Mouse (Mus musculus) heart, postnatal 0 days (tissue): ENCODE data around the gene Otulin.

Experiments
- CTCF ChIP-seq: IDR thresholded peaks from 2 replicates; pipeline ENCODE4 v1.5.1; 2016; ENCODE audit warnings: antibody characterized with exemption, control low read depth, low read depth
- EP300 ChIP-seq: IDR thresholded peaks from 2 replicates; pipeline ENCODE4 v1.6.1; 2016; ENCODE audit warnings: antibody characterized with exemption, low read depth

DNA sequence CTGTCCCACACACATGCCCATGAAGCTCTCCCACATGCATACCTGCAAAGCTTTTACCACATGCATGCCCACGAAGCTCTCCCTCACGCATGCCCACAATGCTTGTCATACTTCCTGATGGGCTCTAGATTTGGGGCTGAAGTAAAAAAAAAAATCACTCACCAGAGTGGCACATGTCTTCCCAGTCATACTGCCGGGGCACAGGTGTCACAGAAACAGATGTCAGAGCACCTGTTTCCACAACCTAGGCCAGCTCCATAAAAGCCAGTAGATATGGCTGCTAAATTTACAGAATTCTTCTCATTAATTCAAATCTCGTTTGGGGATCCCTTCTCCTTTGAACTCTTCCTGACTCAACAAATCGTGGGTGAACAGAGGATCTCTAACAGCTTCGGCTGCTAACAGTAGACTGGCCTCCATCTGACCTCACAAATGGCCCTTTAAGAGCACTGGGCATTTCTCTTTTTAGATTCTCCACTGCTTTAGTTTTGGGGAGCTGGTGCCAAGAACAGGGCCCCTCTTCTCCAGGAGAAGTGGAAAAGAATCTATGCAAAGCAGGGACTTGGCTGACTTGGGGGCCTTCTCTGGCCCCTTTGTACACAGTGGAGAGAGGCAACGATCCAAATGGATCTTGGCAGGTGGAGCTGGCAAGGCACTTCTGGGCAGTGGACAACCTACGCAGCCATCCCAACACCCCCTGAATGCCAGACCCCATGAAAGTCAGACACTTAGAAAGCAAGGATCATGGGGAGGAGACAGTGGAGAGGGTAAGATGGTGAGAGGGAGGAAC, 55.3 kb downstream of the Otulin start:
- TF ChIP-seq CTCF (no peak), EP300 (no peak)
